Mouse (Mus musculus) frontal cortex, adult (tissue): ENCODE measurements around the gene BC030499.

Experiments
- ATAC-seq: cut with Nextera tagmentation; 2 replicates; pipeline ENCODE4 v1.9.2; 2017; ENCODE audit warnings: mild to moderate bottlenecking, moderate library complexity, mixed read lengths; ENCODE audit not compliant: low TSS enrichment

BC030499 gene

DNA sequence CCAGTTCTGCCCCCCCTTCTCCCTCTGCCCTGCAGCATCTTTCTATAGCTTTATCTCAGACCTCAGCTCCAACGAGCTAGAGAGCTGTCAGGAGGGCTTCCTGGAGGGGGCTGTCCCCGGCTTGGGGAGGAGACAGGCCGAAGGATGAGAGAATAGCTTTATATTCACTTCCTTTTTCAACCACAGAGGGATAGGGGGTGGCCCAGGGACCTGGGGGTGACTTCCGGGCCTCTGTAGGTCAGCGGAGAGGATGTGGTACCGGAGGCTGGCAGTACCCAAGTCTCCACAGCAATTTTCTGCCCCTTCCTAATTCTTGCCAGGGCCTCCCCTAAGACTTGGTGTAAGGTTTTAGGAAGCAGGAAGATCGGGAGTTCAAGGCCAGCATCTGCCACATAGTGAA, 55.2 kb downstream of the BC030499 start:
- ATAC-seq = no peak
